Mouse (Mus musculus) heart, embryonic 14.5 days (tissue): Measurements from ENCODE around the gene Hist1h1t. TPM values are rescaled to one million over a fixed set of nuclear protein-coding genes. Genes with fewer than 3 reads are reported as not detected.

Source experiments
- ATAC-seq: fragments of 200-750 bp; cut with Nextera tagmentation; 2 replicates; pipeline ENCODE4 v1.8.0; 2017; ENCODE audit warnings: low read depth, moderate TSS enrichment; ENCODE audit not compliant: insufficient number of reproducible peaks, insufficient read depth, low FRiP score
- H3K27ac ChIP-seq, 2 experiments: fragments of 200-500 bp in 1 of 2; fragments of 300-500 bp in 1 of 2; sonication (generic) in 1 of 2; replicated peaks in 1 of 2; 2 replicates each; pipeline ENCODE4 v1.5.1; 2012 to 2014; ENCODE audit warnings: low read depth in 2 of 2, low read length in 2 of 2, control low read depth in 1 of 2, mild to moderate bottlenecking in 1 of 2, mixed read lengths in 1 of 2; ENCODE audit not compliant: control insufficient read depth in 1 of 2, insufficient read depth in 1 of 2
- H3K27me3 ChIP-seq: fragments of 300-500 bp; sonication (generic); 2 replicates; pipeline ENCODE4 v1.6.1; 2014; ENCODE audit warnings: mild to moderate bottlenecking, low read length, control low read depth; ENCODE audit not compliant: control insufficient read depth, insufficient read depth
- H3K36me3 ChIP-seq: fragments of 300-500 bp; sonication (generic); 2 replicates; pipeline ENCODE4 v1.6.1; 2014; ENCODE audit warnings: mild to moderate bottlenecking, control low read depth, low read length, mixed read lengths; ENCODE audit not compliant: control insufficient read depth, insufficient read depth
- H3K4me1 ChIP-seq, 2 experiments: fragments of 200-500 bp in 1 of 2; fragments of 300-500 bp in 1 of 2; sonication (generic) in 1 of 2; 2 replicates each; pipeline ENCODE4 v1.6.1; 2012 to 2014; ENCODE audit warnings: low read length in 2 of 2, control low read depth in 1 of 2, mixed read lengths in 1 of 2; ENCODE audit not compliant: control insufficient read depth in 2 of 2, insufficient read depth in 2 of 2
- H3K4me2 ChIP-seq: fragments of 300-500 bp; sonication (generic); 2 replicates; pipeline ENCODE4 v1.6.1; 2014; ENCODE audit warnings: mild to moderate bottlenecking, low read length
- H3K4me3 ChIP-seq, 2 experiments: fragments of 200-500 bp in 1 of 2; fragments of 300-500 bp in 1 of 2; sonication (generic) in 1 of 2; 2 replicates each; pipeline ENCODE4 v1.5.1; 2012 to 2014; ENCODE audit warnings: low read length in 2 of 2, mild to moderate bottlenecking in 2 of 2, control low read depth in 1 of 2, low read depth in 1 of 2, moderate library complexity in 1 of 2; ENCODE audit not compliant: control insufficient read depth in 1 of 2, insufficient read depth in 1 of 2
- H3K9ac ChIP-seq: fragments of 300-500 bp; sonication (generic); 2 replicates; pipeline ENCODE4 v1.6.1; 2014; ENCODE audit warnings: mild to moderate bottlenecking, low read length
- H3K9me3 ChIP-seq: fragments of 300-500 bp; sonication (generic); 2 replicates; pipeline ENCODE4 v1.6.1; 2016; ENCODE audit warnings: low read length, control low read depth; ENCODE audit not compliant: control insufficient read depth
- WGBS: fragments of 180-500 bp; shearing (Covaris S2); extraction: QIAGEN DNeasy Blood & Tissue Kit; methylation state at CpG from one replicate; pipeline ENCODE4 v1.1.7; 2014; 5-methylcytosine and 5-hydroxymethylcytosine counted together
- polyA plus RNA-seq: library from polyadenylated mRNA; unstranded; fragments of >200 nt; fragmentation: Nextera tagmentation; extraction: Ambion mirVana; gene quantifications from 2 replicates; pipeline ENCODE4 v1.2.1, GENCODE M21; 2014

Hist1h1t gene
- polyA plus RNA-seq, 1 experiment from 2014 or later, result 0.30 TPM

- Histone ChIP-seq H3K27me3 (no peaks in the 10 kb centered on the region), H3K4me1 (peaks cover 0 to 15% of the 10 kb centered on the region in 2 experiments; a peak in 1 of 4 replicates), H3K36me3 (no peaks in the 10 kb centered on the region), H3K27ac (peak within 1 kb of the TSS; percentile 99), H3K4me2 (peak within 1 kb of the TSS; percentile 75), H3K9ac (peak within 1 kb of the TSS; percentile 95), H3K4me3 (peak within 1 kb of the TSS; percentile 51 to 86), H3K9me3 (no peaks in the 10 kb centered on the region)
- peak; percentile 91 for ATAC-seq
- WGBS, result under 1% methylated on average over 29 of the region's 38 CpGs
These were observed 43.1 kb downstream of the Hist1h1t start, which contains the start of gene Hist1h1c for GRCm38 (mm10) chr13:23738677-23739068. Gene Hist1h1c (plus strand): TSS chr13:23738808.

GRCm38 (mm10) chr13:23739069-23739921, 43.7 kb downstream of the Hist1h1t start:
- H3K36me3 ChIP-seq, result no peaks in the 10 kb centered on the region
- peak overlapping the region; percentile 99 for H3K27ac ChIP-seq
- H3K9ac ChIP-seq, result peak overlapping the region; percentile 95
- H3K9me3 ChIP-seq, result no peaks in the 10 kb centered on the region
- peak; percentile 92 for ATAC-seq
- WGBS, result under 1% methylated on average over 39 of the region's 39 CpGs
- peaks cover 0 to 19% of the 10 kb centered on the region in 2 experiments; a peak in 2 of 4 replicates for H3K4me1 ChIP-seq
- H3K27me3 ChIP-seq, result no peaks in the 10 kb centered on the region
- peak overlapping the region; percentile 75 for H3K4me2 ChIP-seq
- peak overlapping the region; percentile 51 to 86 for H3K4me3 ChIP-seq

- Histone ChIP-seq H3K4me1 (peaks cover 0 to 23% of the 10 kb centered on the region in 2 experiments; a peak in 2 of 4 replicates), H3K4me2 (peak overlapping the region; percentile 75), H3K9ac (peak overlapping the region; percentile 95), H3K4me3 (peak overlapping the region; percentile 51 to 86), H3K27ac (peak overlapping the region; percentile 99), H3K9me3 (no peaks in the 10 kb centered on the region), H3K36me3 (no peaks in the 10 kb centered on the region), H3K27me3 (no peaks in the 10 kb centered on the region)
- peak; percentile 10; the same call in 1 of the 2 replicates for ATAC-seq
- under 1% methylated on average over 14 of the region's 14 CpGs for WGBS
These were observed 44.3 kb downstream of the Hist1h1t start for GRCm38 (mm10) chr13:23739922-23740252.

GRCm38 (mm10) chr13:23740256-23740840, 44.7 kb downstream of the Hist1h1t start:
- Histone ChIP-seq H3K4me2 (peak overlapping the region; percentile 75), H3K9me3 (no peaks in the 10 kb centered on the region), H3K4me3 (peak overlapping the region; percentile 51 to 86; a peak in 3 of 4 replicates), H3K36me3 (no peaks in the 10 kb centered on the region), H3K27ac (peak overlapping the region; percentile 99), H3K27me3 (no peaks in the 10 kb centered on the region), H3K9ac (peak overlapping the region; percentile 95), H3K4me1 (peaks cover 0 to 23% of the 10 kb centered on the region in 2 experiments; a peak in 2 of 4 replicates)
- ATAC-seq, result no peak
- 34% methylated on average over 13 of the region's 13 CpGs for WGBS

GRCm38 (mm10) chr13:23740910-23741309, 45.3 kb downstream of the Hist1h1t start:
- Histone ChIP-seq H3K27me3 (no peaks in the 10 kb centered on the region), H3K36me3 (no peaks in the 10 kb centered on the region), H3K9ac (no peak overlapping the region; the same call in 1 of the 2 replicates), H3K4me1 (peaks cover 0 to 23% of the 10 kb centered on the region in 2 experiments; a peak in 2 of 4 replicates), H3K4me2 (peak overlapping the region; percentile 75), H3K27ac (no peak overlapping the region), H3K4me3 (peak overlapping the region in 1 of 2 experiments; percentile 51; a peak in 1 of 4 replicates), H3K9me3 (no peaks in the 10 kb centered on the region)
- ATAC-seq, result no peak
- 63% methylated on average over 5 of the region's 5 CpGs for WGBS

GRCm38 (mm10) chr13:23742007-23742406, 46.4 kb downstream of the Hist1h1t start:
- Histone ChIP-seq H3K9ac (no peak overlapping the region), H3K4me3 (no peak overlapping the region), H3K4me1 (peaks cover 0 to 24% of the 10 kb centered on the region in 2 experiments; a peak in 2 of 4 replicates), H3K36me3 (no peaks in the 10 kb centered on the region), H3K4me2 (no peak overlapping the region), H3K27ac (no peak overlapping the region), H3K9me3 (no peaks in the 10 kb centered on the region), H3K27me3 (no peaks in the 10 kb centered on the region)
- ATAC-seq, result no peak

- H3K9ac ChIP-seq, result no peak overlapping the region
- H3K9me3 ChIP-seq, result no peaks in the 10 kb centered on the region
- H3K4me3 ChIP-seq, result no peak overlapping the region
- no peak for ATAC-seq
- no peak overlapping the region; a peak in 1 of 4 replicates for H3K27ac ChIP-seq
- H3K4me2 ChIP-seq, result no peak overlapping the region
- peaks cover 0 to 31% of the 10 kb centered on the region in 2 experiments; a peak in 2 of 4 replicates for H3K4me1 ChIP-seq
- WGBS, result 83% methylated on average over 5 of the region's 5 CpGs
- H3K36me3 ChIP-seq, result no peaks in the 10 kb centered on the region
- H3K27me3 ChIP-seq, result no peaks in the 10 kb centered on the region
These were observed 47.6 kb downstream of the Hist1h1t start for GRCm38 (mm10) chr13:23743215-23743614.
